Mouse (Mus musculus) E14TG2a.4 (cell line): ENCODE measurements at regions not wholly inside any gene's neighbourhood (a gene's known extent, or its start where the extent isn't known, plus 50 kb on each side); places are given as distances from the start of the nearest gene placed in this dataset.

Source experiments
- H3K27me3 ChIP-seq: 2 replicates; pipeline ENCODE4 v1.6.1; 2014; ENCODE audit warnings: low read length, control low read depth; ENCODE audit not compliant: insufficient read depth
- H3K36me3 ChIP-seq: 2 replicates; pipeline ENCODE4 v1.6.1; 2014; ENCODE audit warnings: low read length, control low read depth; ENCODE audit not compliant: insufficient read depth
- H3K4me1 ChIP-seq: replicated peaks from 2 replicates; pipeline ENCODE4 v1.6.1; 2014; ENCODE audit warnings: low read depth, low read length, control low read depth
- H3K4me3 ChIP-seq: replicated peaks from 2 replicates; pipeline ENCODE4 v1.5.1; 2014; ENCODE audit warnings: mild to moderate bottlenecking, low read length
- H3K9me3 ChIP-seq: 2 replicates; pipeline ENCODE4 v1.6.1; 2014; ENCODE audit warnings: low read length, control low read depth
- CTCF ChIP-seq: conservative IDR thresholded peaks from 2 replicates; pipeline ENCODE4 v1.5.1; 2014; ENCODE audit warnings: low read length
- NANOG ChIP-seq: IDR thresholded peaks from 2 replicates; pipeline ENCODE4 v1.6.1; 2014; ENCODE audit warnings: borderline replicate concordance, low read length, mixed read lengths
- POU5F1 ChIP-seq: IDR thresholded peaks from 2 replicates; pipeline ENCODE4 v1.6.1; 2014; ENCODE audit warnings: low read length, borderline replicate concordance

DNA sequence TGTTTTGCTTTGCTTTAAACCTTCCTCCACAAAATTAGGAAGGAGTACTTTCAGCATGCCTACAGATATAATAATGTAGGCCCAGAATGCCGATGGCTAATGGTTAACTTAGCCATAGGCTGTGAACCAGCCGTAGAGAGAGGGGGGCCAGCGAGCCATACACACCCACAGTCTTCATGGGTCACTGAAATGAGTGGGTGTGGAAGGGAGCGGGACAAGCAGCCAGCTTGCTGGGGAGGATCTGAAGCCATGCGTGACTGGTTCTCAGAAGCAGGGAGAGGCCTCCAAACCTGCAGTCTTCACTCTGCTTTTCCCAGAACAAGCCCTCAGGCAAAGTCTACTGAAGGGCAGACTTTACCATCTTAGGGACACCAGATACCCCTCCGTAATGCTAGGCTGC, 50.8 kb upstream of the Ptpn13 start:
- Histone ChIP-seq H3K4me1 (peaks cover 7% of the 10 kb centered on the region), H3K36me3 (no peaks in the 10 kb centered on the region), H3K27me3 (no peaks in the 10 kb centered on the region), H3K9me3 (no peaks in the 10 kb centered on the region), H3K4me3 (no peak overlapping the region)
- TF ChIP-seq NANOG (no peak), POU5F1 (no peak), CTCF (no peak)

DNA sequence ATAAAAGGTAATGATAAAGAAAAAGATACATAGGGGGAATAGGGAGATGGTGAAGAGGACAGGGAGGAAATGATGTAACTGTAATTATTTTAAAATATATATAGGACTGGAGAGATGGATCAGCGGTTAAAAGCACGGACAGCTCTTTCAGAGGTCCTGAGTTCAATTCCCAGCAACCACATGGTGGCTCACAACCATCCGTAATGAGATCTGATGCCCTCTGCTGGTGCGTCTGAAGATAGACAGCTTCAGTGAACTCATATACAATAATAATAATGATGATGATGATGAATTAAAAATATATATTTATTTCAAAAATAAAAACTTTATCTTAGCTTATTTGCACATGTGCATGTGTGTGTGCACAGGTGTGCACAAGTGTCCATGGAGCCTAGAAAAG, 51.9 kb upstream of the Ptpn13 start:
- Histone ChIP-seq H3K4me3 (no peak overlapping the region), H3K36me3 (no peaks in the 10 kb centered on the region), H3K9me3 (no peaks in the 10 kb centered on the region), H3K4me1 (peaks cover 7% of the 10 kb centered on the region), H3K27me3 (no peaks in the 10 kb centered on the region)
- TF ChIP-seq CTCF (no peak), NANOG (no peak), POU5F1 (no peak)

DNA sequence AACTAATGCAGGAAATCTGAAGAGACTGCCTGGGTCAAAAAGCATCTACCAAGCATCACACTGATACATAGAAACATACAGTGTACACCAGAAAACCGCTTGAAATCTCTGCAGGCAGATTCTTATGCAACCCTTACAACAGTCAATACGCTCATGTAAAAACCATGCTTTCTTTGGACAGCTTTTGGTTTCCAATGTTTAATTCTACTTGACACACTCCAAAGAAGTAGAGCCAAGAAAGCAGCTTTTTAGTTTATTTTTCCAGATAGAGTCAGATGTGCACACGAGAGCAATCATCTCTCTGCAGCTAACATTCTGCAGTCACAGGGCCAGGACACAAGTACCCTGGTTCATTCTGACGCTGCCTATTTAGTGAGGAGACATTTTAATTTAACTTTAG, 54.5 kb upstream of the Ptpn13 start:
- TF ChIP-seq POU5F1, result no peak
- TF ChIP-seq CTCF, result no peak
- H3K27me3 ChIP-seq, result no peaks in the 10 kb centered on the region
- H3K36me3 ChIP-seq, result no peaks in the 10 kb centered on the region
- H3K4me1 ChIP-seq, result peaks cover 8% of the 10 kb centered on the region
- no peak overlapping the region for H3K4me3 ChIP-seq
- H3K9me3 ChIP-seq, result peaks cover 9% of the 10 kb centered on the region; the same call in 1 of the 2 replicates

DNA sequence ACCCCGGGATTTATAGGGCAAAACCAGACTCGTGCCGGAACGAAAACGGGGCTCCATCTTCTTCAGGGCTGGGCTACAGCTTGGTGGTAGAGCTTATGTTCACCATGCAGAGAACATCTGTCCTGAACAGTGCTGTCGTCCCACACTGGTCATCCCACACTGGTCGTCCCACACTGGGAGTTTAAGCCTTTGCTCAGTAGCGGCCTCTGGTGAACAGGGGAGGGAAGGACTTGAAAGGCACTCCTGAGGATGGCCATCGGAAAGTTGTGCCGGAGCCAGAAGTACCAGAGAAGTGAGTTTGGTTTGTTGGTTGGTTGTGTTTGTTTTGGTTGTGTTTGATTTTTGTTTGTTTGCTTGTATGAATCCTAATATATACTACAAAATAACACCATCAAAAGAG, 56.0 kb upstream of the Ptpn13 start:
- H3K36me3 ChIP-seq, result no peaks in the 10 kb centered on the region
- H3K4me1 ChIP-seq, result peaks cover 8% of the 10 kb centered on the region
- TF ChIP-seq POU5F1, result no peak
- TF ChIP-seq CTCF, result peak; percentile 69
- TF ChIP-seq NANOG, result no peak
- peaks cover 23% of the 10 kb centered on the region for H3K9me3 ChIP-seq
- no peak overlapping the region for H3K4me3 ChIP-seq
- no peaks in the 10 kb centered on the region for H3K27me3 ChIP-seq

DNA sequence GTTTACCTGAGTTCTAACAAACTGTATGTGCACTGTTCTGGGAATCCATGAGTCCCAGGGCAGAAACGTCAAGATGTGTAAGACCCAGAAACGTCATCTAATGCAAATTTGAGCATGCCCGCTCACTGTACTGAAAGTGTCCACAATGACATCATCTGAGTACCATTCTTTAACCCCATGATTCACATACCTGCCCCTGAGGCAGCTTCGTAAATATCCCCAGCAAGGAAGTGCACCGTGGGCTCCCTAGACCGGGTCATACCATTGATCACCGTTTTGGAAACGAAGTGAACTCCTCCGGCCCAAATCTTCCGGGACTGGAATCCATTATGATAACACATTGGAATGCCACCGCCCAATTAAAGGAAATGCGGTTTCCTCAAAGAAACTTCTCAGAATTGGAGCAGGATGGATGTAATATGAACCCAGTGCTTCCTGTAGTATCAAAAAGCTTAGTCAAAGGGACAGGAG, 57.8 kb upstream of the Ptpn13 start:
- no peaks in the 10 kb centered on the region for H3K36me3 ChIP-seq
- peaks cover 30% of the 10 kb centered on the region for H3K9me3 ChIP-seq
- no peak for TF ChIP-seq NANOG
- no peak for TF ChIP-seq POU5F1
- peaks cover 6% of the 10 kb centered on the region for H3K27me3 ChIP-seq
- H3K4me3 ChIP-seq, result no peak overlapping the region
- H3K4me1 ChIP-seq, result peaks cover 8% of the 10 kb centered on the region

DNA sequence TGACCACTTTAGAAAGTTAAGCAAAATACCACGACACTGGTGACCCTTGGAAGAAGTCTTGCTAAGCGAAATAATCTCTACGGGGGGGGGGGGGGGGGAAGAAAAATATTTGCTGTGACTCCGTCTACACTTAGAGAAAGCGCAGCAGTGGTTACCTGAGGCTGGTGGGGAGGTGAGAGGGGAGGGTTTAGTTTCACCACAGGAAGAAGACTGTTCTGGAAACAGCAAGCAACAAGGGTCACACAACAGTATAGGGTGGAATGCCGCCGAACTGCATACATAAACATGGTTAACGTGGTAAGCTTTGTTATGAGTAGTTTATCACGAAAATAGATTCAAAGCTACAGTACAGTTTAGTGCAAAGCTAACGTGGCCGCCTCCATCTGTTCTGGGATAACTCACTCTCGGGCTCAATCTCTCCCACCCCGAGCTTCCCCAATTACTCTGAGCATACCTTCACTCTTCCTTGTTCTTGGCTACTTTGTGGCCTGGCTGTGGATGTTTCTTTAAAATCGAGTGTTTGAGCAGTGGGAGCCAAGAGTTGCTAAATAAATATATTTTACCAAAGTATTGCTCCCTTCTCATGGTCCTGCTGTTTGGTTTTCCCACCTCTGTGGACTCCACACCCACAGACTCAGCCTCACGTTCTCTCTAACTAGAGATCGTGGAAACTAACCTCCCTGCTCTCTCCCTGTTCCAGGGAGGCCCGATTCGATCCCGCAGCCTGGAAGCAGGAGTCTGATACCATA, 59.1 kb upstream of the Ptpn13 start:
- Histone ChIP-seq H3K36me3 (no peaks in the 10 kb centered on the region), H3K9me3 (peaks cover 30% of the 10 kb centered on the region), H3K27me3 (peaks cover 6% of the 10 kb centered on the region), H3K4me1 (peaks cover 11% of the 10 kb centered on the region), H3K4me3 (no peak overlapping the region)
- TF ChIP-seq NANOG (no peak), POU5F1 (no peak), CTCF (no peak)

DNA sequence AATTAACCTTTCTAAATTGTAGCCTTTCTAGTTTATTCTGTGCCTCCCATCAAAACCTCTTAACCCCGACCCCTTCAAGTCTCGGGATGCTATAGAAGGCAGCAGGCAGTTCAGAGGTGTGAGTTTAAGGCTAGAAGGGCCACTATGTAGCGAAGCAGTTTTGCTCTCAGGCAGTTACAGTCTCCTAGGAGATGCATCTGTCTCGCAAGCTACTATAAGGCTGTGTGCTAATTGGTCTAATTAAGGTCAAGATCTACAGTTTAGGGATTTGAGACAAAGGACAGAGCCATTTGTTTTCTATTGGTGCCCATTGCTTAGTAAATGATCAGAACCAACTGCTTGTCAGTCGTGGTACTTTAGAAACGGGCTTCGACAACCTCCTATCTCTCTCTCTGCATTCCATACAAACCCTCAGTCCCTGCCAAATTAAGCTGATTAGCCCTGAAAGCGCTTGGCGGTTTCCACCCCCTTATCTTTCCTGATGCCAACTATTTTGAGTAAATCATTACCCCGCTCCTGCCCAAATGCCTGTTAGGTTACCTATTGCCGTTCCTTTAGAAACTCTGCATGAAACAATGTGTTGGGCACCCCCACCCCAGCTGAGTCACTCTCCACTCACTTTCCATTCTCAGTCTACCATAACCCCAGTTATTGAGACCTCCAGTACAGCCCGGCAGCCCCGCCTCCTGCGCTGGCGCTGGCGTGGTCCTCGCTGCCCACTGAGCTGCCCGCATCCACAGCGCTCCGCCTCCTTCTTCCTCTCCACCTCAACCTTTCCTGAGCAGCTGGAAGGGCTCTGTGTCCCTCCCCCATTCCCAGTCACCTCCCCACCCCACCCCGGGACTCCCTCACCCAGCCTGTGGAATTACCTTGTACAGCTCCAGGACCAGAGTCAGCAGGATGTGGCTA, 59.9 kb upstream of the Ptpn13 start:
- Histone ChIP-seq H3K9me3 (peaks cover 30% of the 10 kb centered on the region), H3K4me1 (peaks cover 19% of the 10 kb centered on the region), H3K27me3 (peaks cover 6% of the 10 kb centered on the region), H3K4me3 (no peak overlapping the region), H3K36me3 (no peaks in the 10 kb centered on the region)
- TF ChIP-seq POU5F1 (no peak), CTCF (no peak), NANOG (no peak)

DNA sequence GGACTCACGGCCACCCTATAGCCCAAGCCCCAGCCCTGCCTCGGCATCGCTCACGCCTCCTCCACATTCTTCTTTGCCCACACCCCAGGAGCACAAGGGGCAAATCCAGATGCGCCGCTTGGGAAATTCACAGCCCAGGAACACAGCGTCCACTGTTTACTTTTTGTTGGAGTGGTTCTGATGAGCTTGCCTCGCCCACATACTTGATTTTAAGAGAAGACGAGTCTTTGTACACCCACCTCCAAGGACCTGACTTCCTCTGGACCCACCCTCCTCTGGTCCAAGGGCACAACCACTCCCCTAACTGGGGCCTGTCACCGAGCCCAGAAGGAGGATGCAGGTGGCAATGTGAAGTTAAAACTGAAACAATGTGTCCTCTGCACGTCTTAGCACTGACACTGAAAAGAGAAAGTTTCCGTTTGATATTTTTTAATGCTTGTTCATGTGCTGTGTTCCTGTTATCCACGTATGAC, 64.2 kb upstream of the Ptpn13 start:
- no peak for TF ChIP-seq POU5F1
- no peak for TF ChIP-seq CTCF
- no peak for TF ChIP-seq NANOG
- peak overlapping the region; percentile 39 for H3K4me3 ChIP-seq

More for the DNA sequence above, 64.2 kb upstream of the Ptpn13 start:
- Histone ChIP-seq H3K4me1 (peaks cover 16% of the 10 kb centered on the region), H3K36me3 (no peaks in the 10 kb centered on the region), H3K9me3 (peaks cover 23% of the 10 kb centered on the region), H3K27me3 (peaks cover 6% of the 10 kb centered on the region)
